In the genomic region with DNA sequence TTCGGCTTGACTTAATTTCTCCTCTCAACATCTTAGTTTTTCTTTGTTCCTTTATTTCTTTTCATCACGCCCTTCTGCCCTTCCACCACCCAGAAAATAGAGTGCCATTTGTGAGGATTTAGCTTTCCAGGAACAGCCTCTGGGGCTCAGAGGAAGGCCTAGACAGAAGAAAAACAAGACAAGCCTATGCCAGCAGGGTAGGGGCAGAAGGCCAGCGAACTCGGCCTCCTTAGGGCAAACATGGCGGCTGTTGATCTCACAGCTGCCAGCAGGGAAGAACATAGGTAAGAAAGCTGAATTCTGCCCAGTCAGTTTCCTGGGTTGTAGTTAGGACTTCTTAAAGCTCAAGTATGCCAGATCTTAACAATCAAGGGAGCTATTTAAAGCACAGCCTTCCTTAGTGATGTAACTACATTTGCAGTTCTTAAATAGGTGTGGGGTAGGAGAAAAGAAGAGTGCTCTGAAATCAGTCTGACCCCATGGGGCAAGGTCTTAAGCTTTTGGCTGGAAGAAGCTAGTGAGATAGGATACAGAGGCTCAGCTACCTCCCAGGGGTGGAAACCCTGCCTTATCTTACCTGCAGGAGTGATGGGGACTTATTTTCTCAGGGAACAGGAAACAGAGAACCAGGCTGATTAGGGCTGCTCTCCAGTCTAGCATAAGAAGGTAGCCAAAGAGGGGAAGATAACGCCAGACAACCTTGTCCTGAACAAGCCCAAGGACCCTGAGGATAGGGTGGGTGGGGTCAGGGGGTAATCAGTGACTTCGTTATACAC, we compare ENCODE assay signal across 22 mouse cellular contexts.
A peak's percentile ranks its signal among the peaks of the same experiment; 100 is the strongest.
DNase-seq lines count a peak whose midpoint lies in the region; ATAC-seq and TF ChIP-seq lines count a peak whose summit lies in the region.
"Had no signal": no experiment of that assay in that cellular context is flagged by ENCODE, and none has a peak within 500 bp of the region (broad histone marks: within the 10 kb centered on the region; RNA-seq: fewer than 3 reads in every experiment).

No protein-coding gene starts in this region.

- TF ChIP-seq CTCF in liver, postnatal 0 days (IDR thresholded peaks at IDR 0.05; ENCODE audit: low read depth), result no peak

- H3K9me3 ChIP-seq in heart, embryonic 13.5 days, result no peaks in the 10 kb centered on the region
- H3K9me3 ChIP-seq in liver, embryonic 11.5 days (ENCODE audit: control insufficient read depth, low read length), result no peaks in the 10 kb centered on the region
- no peaks in the 10 kb centered on the region for H3K9me3 ChIP-seq in liver, postnatal 0 days (ENCODE audit: low read length)
- H3K9me3 ChIP-seq: intestine, embryonic 15.5 days; limb, embryonic 10.5 days; liver, embryonic 13.5 days; lung, embryonic 15.5 days; midbrain, embryonic 10.5 days; neural tube, embryonic 13.5 days had no signal

- H3K4me1 ChIP-seq in heart, embryonic 13.5 days, result peaks cover 25% of the 10 kb centered on the region
- peaks cover 3% of the 10 kb centered on the region; the same call in 1 of the 2 replicates for H3K4me1 ChIP-seq in liver, embryonic 11.5 days (replicated peaks; ENCODE audit: control insufficient read depth, insufficient read depth, low read length)
- H3K4me1 ChIP-seq in liver, postnatal 0 days (ENCODE audit: insufficient read depth), result no peaks in the 10 kb centered on the region
- H3K4me1 ChIP-seq: intestine, embryonic 15.5 days; limb, embryonic 10.5 days; liver, embryonic 13.5 days had no signal

- 57% methylated on average over 7 of the region's 7 CpGs for WGBS in heart, embryonic 13.5 days
- 56% methylated on average over 7 of the region's 7 CpGs for WGBS in liver, embryonic 11.5 days
- WGBS in liver, postnatal 0 days (ENCODE audit: insufficient replicate concordance), result 70% methylated on average over 7 of the region's 7 CpGs

- no peak overlapping the region for H3K4me3 ChIP-seq in heart, embryonic 13.5 days
- no peak overlapping the region for H3K4me3 ChIP-seq in liver, embryonic 11.5 days (ENCODE audit: low read depth, low read length)
- H3K4me3 ChIP-seq in liver, postnatal 0 days (ENCODE audit: low read depth, low read length), result no peak overlapping the region
- H3K4me3 ChIP-seq: intestine, embryonic 15.5 days; limb, embryonic 10.5 days; liver, embryonic 13.5 days; lung, embryonic 15.5 days; midbrain, embryonic 10.5 days; myocyte; neural tube, embryonic 13.5 days had no signal

- no peak overlapping the region for H3K9ac ChIP-seq in heart, embryonic 13.5 days
- no peak overlapping the region for H3K9ac ChIP-seq in liver, embryonic 11.5 days (ENCODE audit: low read depth, low read length)
- no peak overlapping the region for H3K9ac ChIP-seq in liver, postnatal 0 days (replicated peaks)
- H3K9ac ChIP-seq: forebrain, postnatal 0 days; intestine, embryonic 15.5 days; liver, embryonic 13.5 days; lung, embryonic 15.5 days; neural tube, embryonic 13.5 days had no signal

- H3K36me3 ChIP-seq in heart, embryonic 13.5 days, result no peaks in the 10 kb centered on the region
- H3K36me3 ChIP-seq in liver, embryonic 11.5 days (ENCODE audit: control insufficient read depth, insufficient read depth, low read length), result no peaks in the 10 kb centered on the region
- H3K36me3 ChIP-seq in liver, postnatal 0 days (replicated peaks; ENCODE audit: insufficient read depth, low read length), result no peaks in the 10 kb centered on the region
- H3K36me3 ChIP-seq: intestine, embryonic 15.5 days; limb, embryonic 10.5 days; liver, embryonic 13.5 days; lung, embryonic 15.5 days; midbrain, embryonic 10.5 days; neural tube, embryonic 13.5 days had no signal

- no peak for ATAC-seq in heart, embryonic 13.5 days (ENCODE audit: extremely low read depth, insufficient number of reproducible peaks, low FRiP score, low TSS enrichment)
- peak; percentile 39; the same call in 1 of the 2 replicates for ATAC-seq in liver, embryonic 11.5 days (replicated peaks; ENCODE audit: low FRiP score)
- no peak for ATAC-seq in liver, postnatal 0 days
- ATAC-seq: forebrain, postnatal 0 days; hindbrain, embryonic 16.5 days; intestine, embryonic 15.5 days; midbrain, embryonic 16.5 days had no signal

- no peaks in the 10 kb centered on the region for H3K27me3 ChIP-seq in heart, embryonic 13.5 days (replicated peaks)
- H3K27me3 ChIP-seq in liver, embryonic 11.5 days (replicated peaks; ENCODE audit: control insufficient read depth, insufficient read depth, low read length), result no peaks in the 10 kb centered on the region
- H3K27me3 ChIP-seq in liver, postnatal 0 days (ENCODE audit: insufficient read depth, low read length), result no peaks in the 10 kb centered on the region
- H3K27me3 ChIP-seq: intestine, embryonic 15.5 days; liver, embryonic 13.5 days; lung, embryonic 15.5 days; neural tube, embryonic 13.5 days had no signal

- DNase-seq in cerebellum, postnatal 10 days, result peak; percentile 39 to 61
- no peak for DNase-seq in cerebellum, adult 8-10 months
- no peak for DNase-seq in heart, adult 9 months (ENCODE audit: low spot score in 2 of 2)
- DNase-seq in liver, embryonic 11.5 days (ENCODE audit: low spot score), result no peak
- no peak for DNase-seq in liver, postnatal 0 days
- no peak for DNase-seq in kidney, adult 8-10 months
- DNase-seq: cerebellum, adult 9-10 months; forebrain, postnatal 0 days; gastrocnemius, postnatal 14 days; liver, embryonic 13.5 days; retina, postnatal 1 day; right cerebral cortex, postnatal 25 days; spleen, adult 18-20 months had no signal

- H3K4me2 ChIP-seq in heart, embryonic 13.5 days, result no peak overlapping the region
- H3K4me2 ChIP-seq in liver, embryonic 11.5 days, result no peak overlapping the region
- H3K4me2 ChIP-seq in liver, postnatal 0 days (ENCODE audit: low read depth, low read length), result no peak overlapping the region
- H3K4me2 ChIP-seq: intestine, embryonic 15.5 days; liver, embryonic 13.5 days; lung, embryonic 15.5 days; neural tube, embryonic 13.5 days had no signal

- H3K27ac ChIP-seq in heart, embryonic 13.5 days (replicated peaks), result peak overlapping the region; percentile 73
- no peak overlapping the region; the same call in 1 of the 2 replicates for H3K27ac ChIP-seq in liver, embryonic 11.5 days (ENCODE audit: low read depth, low read length)
- H3K27ac ChIP-seq in liver, postnatal 0 days (ENCODE audit: low read depth), result no peak overlapping the region
- H3K27ac ChIP-seq: intestine, embryonic 15.5 days; limb, embryonic 10.5 days; liver, embryonic 13.5 days; lung, embryonic 15.5 days; midbrain, embryonic 10.5 days; neural tube, embryonic 13.5 days had no signal

- no peak for TF ChIP-seq EP300 in liver, postnatal 0 days (IDR thresholded peaks at IDR 0.05; ENCODE audit: low read depth)

Comparison
In these comparisons a context has a peak if more than half of its experiments do, and no peak if none do; other contexts are left out.
1. DNase-seq: peak in cerebellum, postnatal 10 days (2 of 2); none in cerebellum, adult 8-10 months (single experiment), heart, adult 9 months (0 of 2), liver, embryonic 11.5 days (single experiment), liver, postnatal 0 days (single experiment) and kidney, adult 8-10 months (0 of 2).